Mouse (Mus musculus): ENCODE results near the gene Srf. TPM values are rescaled to one million over a fixed set of nuclear protein-coding genes. Genes with fewer than 3 reads are reported as not detected.
A peak's percentile ranks its signal among the peaks of the same experiment; 100 is the strongest.
"Not testable (repeated sequence)": the region's sequence is repeated elsewhere in the genome, so short reads cannot be mapped to it uniquely, and the experiment has no call there.

Srf gene
- polyA plus RNA-seq, 1 experiment = 42.0 TPM

GRCm38 (mm10) chr17:46574535-46574934, 18.6 kb upstream of the Srf start:
- H3K9me3 ChIP-seq (replicated peaks; ENCODE audit: control insufficient read depth, insufficient read depth, low read length, poor library complexity, severe bottlenecking) = no peaks in the 10 kb centered on the region
- TF ChIP-seq CTCF (IDR thresholded peaks at IDR 0.05; ENCODE audit: low read depth, low read length) (no peak), POLR2A (IDR thresholded peaks at IDR 0.05; ENCODE audit: insufficient read depth, low read length) (no peak), EP300 (IDR thresholded peaks at IDR 0.05; ENCODE audit: insufficient read depth, low read depth, low read length) (no peak)
- H3K4me1 ChIP-seq (ENCODE audit: control insufficient read depth, insufficient read depth, low read length) = no peaks in the 10 kb centered on the region
- no peak overlapping the region for H3K27ac ChIP-seq (ENCODE audit: insufficient read depth, low read length)
- no peak overlapping the region for H3K4me3 ChIP-seq (ENCODE audit: low read depth, low read length)
- H3K27me3 ChIP-seq (ENCODE audit: control insufficient read depth, insufficient read depth, low read length, poor library complexity, severe bottlenecking) = no peaks in the 10 kb centered on the region
- peaks cover 26% of the 10 kb centered on the region for H3K36me3 ChIP-seq (ENCODE audit: control insufficient read depth, insufficient read depth, low read length, poor library complexity, severe bottlenecking)
- no peak overlapping the region for H3K9ac ChIP-seq (ENCODE audit: low read depth, poor library complexity, severe bottlenecking)

- no peak for TF ChIP-seq CTCF (IDR thresholded peaks at IDR 0.05; ENCODE audit: low read depth, low read length)
- TF ChIP-seq POLR2A (IDR thresholded peaks at IDR 0.05; ENCODE audit: insufficient read depth, low read length) = no peak
- TF ChIP-seq EP300 (IDR thresholded peaks at IDR 0.05; ENCODE audit: insufficient read depth, low read depth, low read length) = no peak
- Histone ChIP-seq H3K9ac (ENCODE audit: low read depth, poor library complexity, severe bottlenecking) (no peak overlapping the region), H3K27ac (ENCODE audit: insufficient read depth, low read length) (no peak overlapping the region), H3K36me3 (ENCODE audit: control insufficient read depth, insufficient read depth, low read length, poor library complexity, severe bottlenecking) (peaks cover 10% of the 10 kb centered on the region), H3K27me3 (ENCODE audit: control insufficient read depth, insufficient read depth, low read length, poor library complexity, severe bottlenecking) (no peaks in the 10 kb centered on the region), H3K9me3 (replicated peaks; ENCODE audit: control insufficient read depth, insufficient read depth, low read length, poor library complexity, severe bottlenecking) (no peaks in the 10 kb centered on the region), H3K4me1 (ENCODE audit: control insufficient read depth, insufficient read depth, low read length) (no peaks in the 10 kb centered on the region), H3K4me3 (ENCODE audit: low read depth, low read length) (no peak overlapping the region)
Measured at GRCm38 (mm10) chr17:46571005-46571404, 15.0 kb upstream of the Srf start.

- Histone ChIP-seq H3K4me3 (ENCODE audit: low read depth, low read length) (no peak overlapping the region), H3K27ac (ENCODE audit: insufficient read depth, low read length) (no peak overlapping the region), H3K9me3 (replicated peaks; ENCODE audit: control insufficient read depth, insufficient read depth, low read length, poor library complexity, severe bottlenecking) (no peaks in the 10 kb centered on the region), H3K27me3 (ENCODE audit: control insufficient read depth, insufficient read depth, low read length, poor library complexity, severe bottlenecking) (no peaks in the 10 kb centered on the region), H3K4me1 (ENCODE audit: control insufficient read depth, insufficient read depth, low read length) (no peaks in the 10 kb centered on the region), H3K9ac (ENCODE audit: low read depth, poor library complexity, severe bottlenecking) (no peak overlapping the region), H3K36me3 (ENCODE audit: control insufficient read depth, insufficient read depth, low read length, poor library complexity, severe bottlenecking) (no peaks in the 10 kb centered on the region)
- TF ChIP-seq CTCF (IDR thresholded peaks at IDR 0.05; ENCODE audit: low read depth, low read length) (no peak), POLR2A (IDR thresholded peaks at IDR 0.05; ENCODE audit: insufficient read depth, low read length) (no peak), EP300 (IDR thresholded peaks at IDR 0.05; ENCODE audit: insufficient read depth, low read depth, low read length) (no peak)
Measured at GRCm38 (mm10) chr17:46559146-46559545, 3.2 kb upstream of the Srf start.

- H3K27me3 ChIP-seq (ENCODE audit: control insufficient read depth, insufficient read depth, low read length, poor library complexity, severe bottlenecking) = no peaks in the 10 kb centered on the region
- TF ChIP-seq EP300 (IDR thresholded peaks at IDR 0.05; ENCODE audit: insufficient read depth, low read depth, low read length) (no peak), CTCF (IDR thresholded peaks at IDR 0.05; ENCODE audit: low read depth, low read length) (no peak), POLR2A (IDR thresholded peaks at IDR 0.05; ENCODE audit: insufficient read depth, low read length) (no peak)
- no peak overlapping the region for H3K27ac ChIP-seq (ENCODE audit: insufficient read depth, low read length)
- no peak overlapping the region for H3K4me3 ChIP-seq (ENCODE audit: low read depth, low read length)
- H3K4me1 ChIP-seq (ENCODE audit: control insufficient read depth, insufficient read depth, low read length) = peaks cover 3% of the 10 kb centered on the region
- H3K9me3 ChIP-seq (replicated peaks; ENCODE audit: control insufficient read depth, insufficient read depth, low read length, poor library complexity, severe bottlenecking) = no peaks in the 10 kb centered on the region
- H3K9ac ChIP-seq (ENCODE audit: low read depth, poor library complexity, severe bottlenecking) = no peak overlapping the region
- no peaks in the 10 kb centered on the region for H3K36me3 ChIP-seq (ENCODE audit: control insufficient read depth, insufficient read depth, low read length, poor library complexity, severe bottlenecking)
Measured at GRCm38 (mm10) chr17:46558151-46558550, 2.2 kb upstream of the Srf start.

GRCm38 (mm10) chr17:46557321-46557720, 1.3 kb upstream of the Srf start:
- H3K27me3 ChIP-seq (ENCODE audit: control insufficient read depth, insufficient read depth, low read length, poor library complexity, severe bottlenecking); H3K36me3 ChIP-seq (ENCODE audit: control insufficient read depth, insufficient read depth, low read length, poor library complexity, severe bottlenecking); H3K9ac ChIP-seq (ENCODE audit: low read depth, poor library complexity, severe bottlenecking); H3K4me3 ChIP-seq (ENCODE audit: low read depth, low read length); H3K4me1 ChIP-seq (ENCODE audit: control insufficient read depth, insufficient read depth, low read length); H3K27ac ChIP-seq (ENCODE audit: insufficient read depth, low read length); H3K9me3 ChIP-seq (replicated peaks; ENCODE audit: control insufficient read depth, insufficient read depth, low read length, poor library complexity, severe bottlenecking): not testable (repeated sequence)

GRCm38 (mm10) chr17:46556584-46556945, 590 bp upstream of the Srf start:
- Histone ChIP-seq H3K36me3 (ENCODE audit: control insufficient read depth, insufficient read depth, low read length, poor library complexity, severe bottlenecking) (no peaks in the 10 kb centered on the region), H3K4me1 (ENCODE audit: control insufficient read depth, insufficient read depth, low read length) (peaks cover 3% of the 10 kb centered on the region), H3K4me3 (ENCODE audit: low read depth, low read length) (peak overlapping the region; percentile 72), H3K9me3 (replicated peaks; ENCODE audit: control insufficient read depth, insufficient read depth, low read length, poor library complexity, severe bottlenecking) (no peaks in the 10 kb centered on the region), H3K27ac (ENCODE audit: insufficient read depth, low read length) (0 out of 2 replicates have a peak overlapping the region, but pooled peaks have one; percentile 2), H3K9ac (ENCODE audit: low read depth, poor library complexity, severe bottlenecking) (peak overlapping the region; percentile 19), H3K27me3 (ENCODE audit: control insufficient read depth, insufficient read depth, low read length, poor library complexity, severe bottlenecking) (no peaks in the 10 kb centered on the region)
- TF ChIP-seq POLR2A (IDR thresholded peaks at IDR 0.05; ENCODE audit: insufficient read depth, low read length) = no peak
- TF ChIP-seq EP300 (IDR thresholded peaks at IDR 0.05; ENCODE audit: insufficient read depth, low read depth, low read length) = no peak
- TF ChIP-seq CTCF (IDR thresholded peaks at IDR 0.05; ENCODE audit: low read depth, low read length) = no peak
